Mouse (Mus musculus): ENCODE measurements around the gene Osgepl1.

- TF ChIP-seq POLR2A (IDR thresholded peaks at IDR 0.05; ENCODE audit: borderline replicate concordance, extremely low read depth, low read depth, low read length), result no peak
- no peak for TF ChIP-seq CTCF (IDR thresholded peaks at IDR 0.05; ENCODE audit: insufficient read depth, low read length)
Measured at GRCm38 (mm10) chr1:53323254-53323653, 9.8 kb downstream of the Osgepl1 start.

Measured in lung, adult 2 months (tissue).